Mouse (Mus musculus): ENCODE measurements at regions not wholly inside any gene's neighbourhood (a gene's known extent, or its start where the extent isn't known, plus 50 kb on each side); places are given as distances from the start of the nearest gene placed in this dataset.

DNA sequence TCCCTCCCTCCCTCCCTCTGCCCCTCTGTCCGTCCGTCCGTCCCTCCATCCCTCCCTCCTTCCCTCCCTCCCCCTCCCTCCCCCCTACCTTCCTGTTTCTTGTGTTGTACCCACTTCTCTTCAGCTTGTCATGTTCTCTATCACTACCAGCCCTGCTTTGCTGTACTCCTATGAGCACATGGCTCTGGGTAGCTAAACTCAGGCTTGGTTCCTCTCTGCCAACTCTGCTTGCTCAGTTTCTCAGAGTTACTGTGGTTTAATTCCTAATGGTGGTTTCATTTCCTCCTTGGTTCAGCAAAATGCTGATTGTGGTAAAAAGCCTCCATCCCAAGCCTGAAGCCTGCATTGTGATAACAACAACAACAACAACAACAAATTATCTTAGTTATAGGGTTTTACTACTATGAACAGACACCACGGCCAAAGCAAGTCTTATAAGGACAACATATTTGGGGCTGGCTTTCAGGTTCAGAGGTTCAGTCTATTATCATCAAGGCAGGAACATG lies 279.5 kb upstream of the Zfp703 start:
- peak; percentile 52 for DNase-seq

DNA sequence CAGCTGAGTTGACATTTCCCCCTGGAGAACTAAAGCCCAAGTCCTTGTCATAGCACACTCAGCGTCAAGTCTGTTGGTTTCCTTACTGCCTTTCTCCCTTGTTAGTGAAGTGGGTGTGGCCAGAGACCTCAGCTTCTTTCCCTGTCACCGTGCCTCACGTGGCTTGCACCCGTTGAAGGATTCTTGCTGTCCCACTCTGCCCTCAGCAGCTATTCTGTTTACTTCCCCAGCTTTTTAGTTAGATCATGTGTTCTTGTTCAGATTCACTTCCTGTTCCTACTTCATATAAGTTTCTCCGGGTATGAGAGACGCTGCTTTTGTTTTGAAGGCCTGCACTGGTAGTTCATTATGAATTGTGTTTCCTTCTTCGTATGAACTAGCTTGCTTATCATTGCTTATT lies 278.5 kb upstream of the Zfp703 start:
- DNase-seq: peak; percentile 80

DNA sequence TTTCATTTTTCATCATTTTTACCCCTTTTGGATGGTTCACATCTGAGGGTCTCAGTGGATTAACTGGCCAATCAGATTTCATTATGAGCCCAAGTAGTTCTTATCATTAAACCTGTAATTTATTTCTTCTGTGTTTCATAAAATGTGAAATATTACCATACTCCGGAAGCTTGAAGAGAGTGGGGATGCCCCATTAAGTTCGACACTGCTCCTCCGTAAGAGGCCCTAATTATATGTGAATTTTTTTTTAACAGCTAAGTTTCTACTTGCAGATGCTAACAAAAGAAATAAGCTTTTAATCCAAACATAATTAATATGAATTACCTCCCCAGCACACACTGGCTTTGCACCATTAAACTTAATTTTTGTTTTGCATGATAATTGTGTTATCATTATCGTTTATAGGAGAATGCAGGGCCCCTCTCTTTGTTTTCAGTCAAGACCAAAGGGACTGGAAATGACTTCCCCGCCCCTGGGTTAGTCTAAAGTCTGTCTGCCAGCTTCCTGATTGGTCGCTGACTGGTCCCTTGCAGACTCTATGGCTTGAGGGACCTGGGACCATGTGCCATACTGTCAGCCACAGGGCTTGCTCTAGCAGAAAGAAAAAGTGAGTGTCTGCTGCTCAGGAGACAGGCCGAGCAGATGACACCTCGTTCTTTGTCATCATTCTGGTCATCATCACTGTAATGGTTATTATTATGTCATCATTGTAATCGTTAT lies 270.9 kb upstream of the Zfp703 start:
- no peak for DNase-seq

DNA sequence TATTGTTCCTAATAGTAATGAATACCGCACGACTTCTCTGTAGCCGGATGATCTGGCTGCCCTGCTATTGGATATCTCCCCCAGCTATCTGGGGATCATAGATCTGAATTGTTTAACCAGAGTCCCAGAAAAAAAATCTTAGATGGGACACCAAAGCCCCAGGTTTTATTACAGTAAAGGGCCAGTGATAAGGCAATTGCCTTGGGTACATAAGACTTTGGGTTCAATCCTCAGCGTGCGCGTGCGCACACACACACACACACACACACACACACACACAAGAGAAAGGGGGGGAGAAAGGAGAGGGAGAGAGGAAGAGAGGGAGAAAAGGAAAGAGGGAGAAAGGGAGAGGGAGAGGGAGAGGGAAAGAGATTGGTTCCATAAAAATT lies 270.4 kb upstream of the Zfp703 start:
- DNase-seq: no peak

- no peak for DNase-seq
These were observed 263.3 kb upstream of the Zfp703 start for GRCm38 (mm10) chr8:26713836-26714235.

- no peak for DNase-seq
These were observed 262.4 kb upstream of the Zfp703 start for GRCm38 (mm10) chr8:26714714-26715113.

GRCm38 (mm10) chr8:26718409-26719355 lies 258.4 kb upstream of the Zfp703 start:
- no peak for DNase-seq

- DNase-seq: peak; percentile 59
These were observed 254.4 kb upstream of the Zfp703 start for GRCm38 (mm10) chr8:26722766-26723165.

- no peak for DNase-seq
These were observed 252.5 kb upstream of the Zfp703 start for GRCm38 (mm10) chr8:26724628-26725027.

DNA sequence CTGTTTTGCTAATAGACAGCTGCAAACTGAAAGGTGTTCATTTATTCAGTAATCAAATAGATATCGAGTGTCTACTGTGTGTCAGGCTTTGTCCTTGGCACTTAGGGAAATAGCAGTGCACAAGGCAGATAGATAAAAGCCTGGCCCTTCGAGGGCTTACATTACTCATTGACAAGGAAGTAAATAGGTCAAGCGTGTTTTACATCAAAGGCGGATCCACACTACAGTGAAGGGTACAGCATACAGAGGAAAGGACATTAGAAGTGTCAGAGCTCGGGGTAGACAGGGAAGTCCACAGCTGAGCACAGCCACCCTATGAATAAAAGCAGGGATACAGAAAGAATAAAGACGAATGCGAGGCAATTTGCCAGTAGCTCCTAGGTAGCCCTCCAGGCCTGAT lies 251.6 kb upstream of the Zfp703 start:
- DNase-seq: no peak

- no peak for DNase-seq
These were observed 247.8 kb upstream of the Zfp703 start for GRCm38 (mm10) chr8:26729351-26729750.

DNA sequence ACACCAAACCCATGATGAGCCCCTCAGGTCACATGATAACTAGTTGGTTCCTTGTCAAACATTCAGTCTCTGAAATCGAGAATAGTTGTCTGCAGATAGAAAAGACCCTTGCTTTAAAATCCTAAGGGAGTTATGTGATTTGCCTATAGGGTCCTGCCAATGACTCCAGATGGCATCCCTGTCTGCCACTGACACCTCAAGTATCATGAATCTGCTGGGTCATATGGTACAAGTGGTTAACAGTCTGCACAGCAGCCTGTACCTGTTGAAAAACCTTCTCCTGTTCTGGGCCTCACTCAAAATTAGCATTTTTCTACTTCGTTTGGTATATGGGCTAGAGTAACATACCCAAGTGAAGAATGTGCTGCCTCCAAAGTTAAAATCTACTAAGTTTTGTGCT lies 246.0 kb upstream of the Zfp703 start:
- no peak for DNase-seq

GRCm38 (mm10) chr8:26744424-26744823 lies 232.7 kb upstream of the Zfp703 start:
- DNase-seq: no peak

DNA sequence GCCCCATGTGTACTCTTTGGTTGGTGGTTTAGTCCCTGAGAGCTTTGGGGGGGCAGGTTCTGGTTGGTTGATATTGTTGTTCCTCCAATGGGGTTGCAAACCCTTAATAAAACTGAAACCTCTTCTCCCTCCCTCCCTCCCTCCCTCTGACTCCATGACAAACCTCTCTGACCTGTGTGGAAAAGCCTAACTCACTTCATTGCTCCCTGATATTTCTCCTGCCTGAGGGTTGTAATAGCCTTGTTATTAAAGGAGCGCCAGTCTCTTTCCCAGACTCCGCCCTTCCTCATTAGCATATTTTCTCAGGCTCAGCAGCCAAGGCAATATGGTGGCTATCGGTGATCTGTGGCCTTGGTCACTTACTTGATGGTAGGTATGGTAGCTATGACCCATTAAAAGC lies 230.3 kb upstream of the Zfp703 start:
- no peak for DNase-seq

DNA sequence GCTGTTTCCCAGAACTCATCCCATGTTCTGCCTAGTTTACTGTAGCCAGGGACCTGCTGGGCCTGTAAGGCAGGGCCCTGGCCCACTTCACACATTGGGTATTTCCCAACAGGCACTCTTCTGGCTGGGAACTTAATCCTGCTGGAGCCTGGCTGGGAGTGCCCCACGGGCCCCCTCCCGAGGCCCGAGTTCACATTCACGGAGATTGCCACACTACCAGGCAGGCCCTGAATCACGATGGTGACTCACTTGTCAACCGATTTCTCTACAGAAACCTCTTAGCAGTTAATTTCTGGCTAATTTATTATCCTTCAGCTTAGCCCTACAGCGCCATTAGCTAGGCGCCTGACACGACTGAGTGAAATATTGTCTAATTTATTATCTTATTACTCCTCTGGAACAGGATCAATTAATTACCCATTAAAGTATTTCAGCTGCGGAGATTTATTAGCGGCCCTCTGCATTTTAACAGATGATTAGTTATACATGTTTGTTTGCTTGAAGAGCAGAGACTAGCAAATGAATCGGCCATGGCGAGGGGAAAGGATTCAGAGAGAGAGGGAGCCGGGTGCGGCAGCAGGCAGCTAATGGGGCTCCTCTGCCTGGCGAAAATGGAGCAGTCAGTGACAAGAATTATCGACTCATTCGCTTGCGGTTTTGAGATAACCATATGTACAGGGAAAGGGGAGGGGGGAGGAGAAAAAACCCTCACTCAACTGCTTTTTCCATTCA lies 229.7 kb upstream of the Zfp703 start:
- DNase-seq: peak; percentile 17

GRCm38 (mm10) chr8:26748161-26748971 lies 228.8 kb upstream of the Zfp703 start:
- no peak for DNase-seq

- DNase-seq: no peak
These were observed 228.2 kb upstream of the Zfp703 start for GRCm38 (mm10) chr8:26748972-26749291.

- no peak for DNase-seq
These were observed 227.0 kb upstream of the Zfp703 start for GRCm38 (mm10) chr8:26750120-26750519.

- no peak for DNase-seq
These were observed 225.5 kb upstream of the Zfp703 start for GRCm38 (mm10) chr8:26751651-26752050.

DNA sequence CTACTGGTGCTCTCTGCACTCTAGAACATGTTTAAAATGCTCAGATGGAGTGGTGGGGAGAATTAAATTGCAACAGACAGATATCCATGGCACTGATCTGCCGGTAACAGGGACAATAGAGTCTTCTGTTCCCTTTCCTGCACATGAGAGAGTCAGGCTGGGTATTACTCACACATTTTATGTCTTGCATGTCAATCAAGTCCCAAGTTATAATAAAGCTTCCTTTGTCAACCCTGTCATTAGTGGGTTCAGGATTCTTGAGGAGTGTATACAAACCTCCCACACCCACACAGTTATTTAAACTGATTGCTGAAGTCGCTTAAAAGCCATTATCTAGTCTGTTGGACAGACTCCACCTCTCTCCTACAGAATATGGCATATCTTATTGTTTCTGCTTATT lies 220.7 kb upstream of the Zfp703 start:
- no peak for DNase-seq

DNA sequence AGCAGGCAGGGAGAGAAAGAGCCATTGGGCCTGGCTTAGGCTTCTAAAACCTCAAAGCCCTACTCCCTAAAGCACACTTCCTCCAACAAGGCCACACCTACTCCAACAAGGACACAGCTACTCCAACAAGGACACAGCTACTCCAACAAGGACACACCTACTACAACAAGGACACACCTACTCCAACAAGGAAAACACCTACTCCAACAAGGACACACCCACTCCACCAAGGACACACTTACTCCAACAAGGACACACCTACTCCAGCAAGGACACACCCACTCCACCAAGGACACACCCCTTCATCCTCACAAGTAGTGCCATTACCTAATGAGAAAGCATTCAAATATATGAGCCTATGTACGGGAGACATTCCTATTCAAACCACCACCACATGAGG lies 216.4 kb upstream of the Zfp703 start:
- DNase-seq: no peak

GRCm38 (mm10) chr8:26762942-26763778 lies 214.0 kb upstream of the Zfp703 start:
- no peak for DNase-seq
